Mouse (Mus musculus): ENCODE data around the gene Slc6a18. TPM values are rescaled to one million over a fixed set of nuclear protein-coding genes. Genes with fewer than 3 reads are reported as not detected.
A peak's percentile ranks its signal among the peaks of the same experiment; 100 is the strongest.
"Not testable (repeated sequence)": the region's sequence is repeated elsewhere in the genome, so short reads cannot be mapped to it uniquely, and the experiment has no call there.

Gene Slc6a18
- polyA plus RNA-seq, 1 experiment from 2014 or later, result not detected

DNA sequence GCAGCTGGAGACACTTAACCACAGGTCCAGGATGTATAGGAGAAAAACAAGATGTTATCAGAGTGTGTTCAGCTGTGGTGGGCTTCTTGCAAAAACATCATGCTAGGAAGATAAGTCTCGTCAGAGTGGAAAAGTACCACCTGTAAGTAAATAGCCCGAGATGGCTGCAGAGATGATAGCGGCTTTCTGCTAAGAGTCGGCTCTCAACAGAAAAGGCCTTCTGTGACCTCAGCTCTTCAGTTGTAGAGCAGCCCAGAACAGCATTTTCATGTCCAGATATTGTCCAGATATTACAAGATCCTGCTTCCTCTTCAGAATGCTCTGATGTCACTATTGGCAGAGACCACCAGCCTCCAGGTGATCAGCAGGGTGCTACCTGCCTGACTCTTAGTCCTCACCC, 25.7 kb upstream of the Slc6a18 start:
- WGBS, result 87% methylated on average over 4 of the region's 4 CpGs
- not testable (repeated sequence) for H3K4me3 ChIP-seq; H3K36me3 ChIP-seq; H3K4me1 ChIP-seq; H3K27ac ChIP-seq (replicated peaks); H3K9ac ChIP-seq (replicated peaks); H3K9me3 ChIP-seq; ATAC-seq (ENCODE audit: low FRiP score, low read depth); H3K27me3 ChIP-seq; H3K4me2 ChIP-seq (replicated peaks)

DNA sequence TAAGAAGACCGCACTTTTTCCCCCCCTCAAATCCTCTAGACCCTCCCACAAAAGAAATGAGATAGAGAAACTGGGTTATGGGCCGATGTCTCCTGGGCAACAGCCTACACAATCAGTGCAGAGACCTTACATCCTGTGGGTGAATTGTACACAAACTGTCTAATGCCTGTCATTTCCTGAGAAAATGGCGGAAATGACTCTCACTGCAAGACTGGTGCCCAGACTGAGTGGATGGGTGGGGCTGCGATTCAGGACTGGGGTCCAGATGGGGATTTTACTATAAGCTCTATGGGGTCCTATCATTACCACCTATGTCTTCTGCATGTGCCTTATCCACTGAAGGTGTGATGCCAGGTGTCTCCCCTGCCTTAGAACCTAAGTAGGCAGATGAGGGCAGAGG, 25.0 kb upstream of the Slc6a18 start:
- H3K36me3 ChIP-seq, result no peaks in the 10 kb centered on the region
- no peaks in the 10 kb centered on the region for H3K9me3 ChIP-seq
- no peak overlapping the region for H3K27ac ChIP-seq (replicated peaks)
- H3K4me1 ChIP-seq, result no peaks in the 10 kb centered on the region
- H3K4me2 ChIP-seq (replicated peaks), result no peak overlapping the region
- H3K9ac ChIP-seq (replicated peaks), result no peak overlapping the region
- ATAC-seq (ENCODE audit: low FRiP score, low read depth), result no peak
- H3K4me3 ChIP-seq, result no peak overlapping the region
- H3K27me3 ChIP-seq, result no peaks in the 10 kb centered on the region
- 90% methylated on average over 4 of the region's 4 CpGs for WGBS

DNA sequence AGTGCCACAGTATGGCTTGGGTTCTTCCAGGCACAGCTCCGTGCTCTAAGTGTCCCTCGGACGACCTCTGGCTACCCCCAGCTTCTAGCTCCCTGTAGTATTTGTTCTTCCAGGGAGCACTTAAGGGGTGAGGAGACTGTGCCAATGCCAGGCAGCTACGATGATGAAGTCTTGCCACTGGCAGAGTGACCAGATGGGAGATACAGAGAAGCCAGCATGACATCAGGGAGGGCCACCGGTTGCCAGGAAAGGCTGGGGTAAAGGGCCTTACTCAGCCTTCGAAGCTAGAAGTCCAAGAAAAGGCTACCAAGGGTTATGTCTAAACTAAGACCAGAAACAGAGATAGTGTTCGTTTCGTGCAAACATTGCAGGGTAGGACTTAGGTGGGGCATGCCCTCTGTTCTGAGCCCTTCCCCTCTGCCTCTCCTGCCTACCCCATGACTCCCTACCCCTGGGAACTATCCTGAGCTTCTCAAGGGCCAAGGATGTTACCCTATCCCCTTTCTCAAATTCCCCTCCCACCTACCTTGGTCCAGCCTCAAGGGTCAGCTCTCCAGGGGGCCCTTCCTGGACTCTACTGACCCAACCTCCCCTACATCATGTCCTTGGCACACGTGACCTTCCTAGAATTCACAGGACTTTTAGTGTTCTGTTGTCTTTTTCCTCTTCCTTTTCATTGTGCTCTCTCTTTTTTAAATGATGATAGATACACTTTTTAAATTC, 23.5 kb upstream of the Slc6a18 start:
- WGBS, result 84% methylated on average over 9 of the region's 9 CpGs

DNA sequence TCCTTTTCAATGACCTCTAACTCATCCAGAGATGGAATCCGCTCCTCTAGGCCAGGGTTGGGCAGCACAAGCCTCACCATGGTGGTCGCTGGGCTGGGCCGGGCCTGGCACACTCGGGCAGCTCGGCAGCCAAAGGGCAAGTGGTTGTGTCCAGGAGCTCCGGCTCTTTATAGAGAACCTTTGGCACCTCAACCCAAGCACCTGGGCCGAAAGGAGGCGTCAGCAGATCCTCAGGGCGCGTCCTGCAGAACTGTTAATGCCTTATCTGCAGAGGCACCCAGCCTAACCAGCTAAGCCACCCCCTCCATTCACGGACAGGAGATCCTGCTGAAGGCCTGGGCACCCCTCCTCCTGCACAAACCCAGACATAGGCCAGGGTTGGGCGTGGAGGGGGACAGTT, 22.7 kb upstream of the Slc6a18 start:
- H3K27me3 ChIP-seq, result no peaks in the 10 kb centered on the region
- no peak overlapping the region for H3K4me2 ChIP-seq (replicated peaks)
- ATAC-seq (ENCODE audit: low FRiP score, low read depth), result no peak
- no peaks in the 10 kb centered on the region for H3K36me3 ChIP-seq
- H3K9ac ChIP-seq (replicated peaks), result no peak overlapping the region
- H3K4me1 ChIP-seq, result no peaks in the 10 kb centered on the region
- H3K27ac ChIP-seq (replicated peaks), result no peak overlapping the region
- WGBS, result 91% methylated on average over 12 of the region's 12 CpGs
- H3K9me3 ChIP-seq, result no peaks in the 10 kb centered on the region
- H3K4me3 ChIP-seq, result no peak overlapping the region

More for the DNA sequence above, 23.5 kb upstream of the Slc6a18 start:
- H3K4me2 ChIP-seq (replicated peaks), result no peak overlapping the region
- H3K27ac ChIP-seq (replicated peaks), result no peak overlapping the region
- no peaks in the 10 kb centered on the region for H3K4me1 ChIP-seq
- H3K9ac ChIP-seq (replicated peaks), result no peak overlapping the region
- ATAC-seq (ENCODE audit: low FRiP score, low read depth), result no peak
- no peaks in the 10 kb centered on the region for H3K36me3 ChIP-seq
- no peak overlapping the region for H3K4me3 ChIP-seq
- H3K27me3 ChIP-seq, result no peaks in the 10 kb centered on the region
- no peaks in the 10 kb centered on the region for H3K9me3 ChIP-seq

DNA sequence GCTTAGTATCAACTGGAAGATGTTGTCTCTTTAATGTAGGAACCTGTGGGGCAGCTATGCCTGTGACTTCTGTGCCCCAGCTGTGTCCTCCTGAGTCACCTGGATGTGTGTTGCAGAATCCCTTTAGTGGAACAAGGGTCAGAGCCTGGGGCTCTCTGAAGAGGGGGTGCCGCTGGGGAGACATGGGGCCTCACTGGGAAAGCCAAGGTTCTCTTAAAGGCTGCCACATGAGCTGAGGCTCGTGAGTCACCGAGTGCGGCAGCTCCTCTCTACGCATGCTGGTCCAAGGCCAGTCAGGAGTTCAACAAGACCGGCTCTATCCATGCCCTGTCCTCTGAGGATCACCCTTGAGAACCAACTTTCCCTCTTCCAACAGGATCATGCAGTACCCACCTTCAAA, 21.9 kb upstream of the Slc6a18 start:
- no peak for ATAC-seq (ENCODE audit: low FRiP score, low read depth)
- H3K36me3 ChIP-seq, result no peaks in the 10 kb centered on the region
- no peak overlapping the region for H3K9ac ChIP-seq (replicated peaks)
- no peaks in the 10 kb centered on the region for H3K9me3 ChIP-seq
- H3K27me3 ChIP-seq, result no peaks in the 10 kb centered on the region
- H3K4me2 ChIP-seq (replicated peaks), result no peak overlapping the region
- 89% methylated on average over 6 of the region's 6 CpGs for WGBS
- no peak overlapping the region for H3K4me3 ChIP-seq
- H3K27ac ChIP-seq (replicated peaks), result no peak overlapping the region
- no peaks in the 10 kb centered on the region for H3K4me1 ChIP-seq

DNA sequence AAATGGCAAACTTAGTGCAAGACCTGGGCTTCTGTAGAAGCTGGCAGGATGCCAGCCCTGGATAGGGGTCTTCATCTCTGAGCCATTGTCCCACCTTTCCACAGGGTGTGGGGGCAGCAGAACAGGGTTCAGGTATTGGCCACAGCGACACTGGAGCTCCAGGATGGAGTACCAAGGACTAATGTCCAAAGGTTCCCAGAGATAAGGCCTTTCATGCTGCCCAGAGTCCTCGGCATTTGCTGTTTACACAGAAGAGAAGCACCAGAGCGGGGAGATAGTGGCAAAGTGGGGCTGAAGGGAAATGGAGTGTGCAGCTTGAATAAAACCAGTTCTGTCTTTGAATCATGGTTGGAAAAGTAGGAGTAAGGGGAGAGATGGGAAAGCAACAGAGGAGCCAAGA, 18.7 kb upstream of the Slc6a18 start:
- 75% methylated on average over 3 of the region's 3 CpGs for WGBS
- no peak for ATAC-seq (ENCODE audit: low FRiP score, low read depth)
- no peak overlapping the region for H3K27ac ChIP-seq (replicated peaks)

DNA sequence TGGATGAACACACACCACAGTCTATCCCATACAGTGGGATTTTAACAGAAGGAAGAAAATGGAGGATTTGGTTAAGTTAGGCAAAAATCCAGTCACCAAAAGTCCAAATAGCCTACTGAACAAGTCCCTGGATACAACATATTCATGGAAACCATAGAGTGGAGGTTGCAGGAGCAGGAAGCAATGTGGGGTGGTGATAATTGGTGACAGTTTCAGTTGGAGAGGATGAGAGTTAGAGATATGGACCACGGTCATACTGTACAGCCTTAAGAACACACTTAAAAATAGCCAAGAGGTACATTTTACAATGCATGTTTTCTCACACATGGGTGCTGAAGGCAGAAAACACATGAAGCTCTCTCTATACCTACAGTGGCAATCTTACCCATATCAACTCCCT, 17.1 kb upstream of the Slc6a18 start:
- H3K27ac ChIP-seq (replicated peaks), result no peak overlapping the region
- ATAC-seq (ENCODE audit: low FRiP score, low read depth), result no peak
- no peaks in the 10 kb centered on the region for H3K27me3 ChIP-seq
- H3K4me1 ChIP-seq, result 0 out of 2 replicates have a peak, but pooled peaks cover 2% of the 10 kb centered on the region
- no peaks in the 10 kb centered on the region for H3K9me3 ChIP-seq
- no peak overlapping the region for H3K4me2 ChIP-seq (replicated peaks)
- no peaks in the 10 kb centered on the region for H3K36me3 ChIP-seq
- 91% methylated on average over 1 of the region's 1 CpGs for WGBS
- H3K4me3 ChIP-seq, result no peak overlapping the region
- H3K9ac ChIP-seq (replicated peaks), result no peak overlapping the region

More for the DNA sequence above, 18.7 kb upstream of the Slc6a18 start:
- no peaks in the 10 kb centered on the region for H3K36me3 ChIP-seq
- H3K4me2 ChIP-seq (replicated peaks), result no peak overlapping the region
- 0 out of 2 replicates have a peak, but pooled peaks cover 2% of the 10 kb centered on the region for H3K4me1 ChIP-seq
- no peak overlapping the region for H3K4me3 ChIP-seq
- H3K27me3 ChIP-seq, result no peaks in the 10 kb centered on the region
- no peaks in the 10 kb centered on the region for H3K9me3 ChIP-seq
- no peak overlapping the region for H3K9ac ChIP-seq (replicated peaks)

DNA sequence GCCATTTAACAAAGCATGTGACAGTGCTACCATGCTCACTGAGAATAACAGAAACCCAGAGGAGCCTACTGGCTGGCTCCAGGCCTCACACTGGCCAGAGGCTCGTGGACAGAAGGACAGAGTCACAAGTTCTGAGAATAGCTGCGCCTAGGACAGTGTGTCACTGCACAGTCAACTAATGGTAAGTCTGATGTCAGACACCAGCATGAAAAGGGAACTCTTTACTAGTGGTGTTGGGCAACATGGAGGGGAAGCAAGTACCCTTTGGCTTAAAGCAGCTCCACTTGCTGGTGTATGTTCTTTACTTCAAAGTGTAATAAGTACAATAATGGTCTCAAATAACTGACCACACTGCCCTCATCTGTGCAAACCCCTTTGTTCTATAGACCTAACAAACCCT, 15.5 kb upstream of the Slc6a18 start:
- WGBS, result 71% methylated on average over 2 of the region's 2 CpGs
- Histone ChIP-seq H3K27me3 (no peaks in the 10 kb centered on the region), H3K4me3 (no peak overlapping the region)

DNA sequence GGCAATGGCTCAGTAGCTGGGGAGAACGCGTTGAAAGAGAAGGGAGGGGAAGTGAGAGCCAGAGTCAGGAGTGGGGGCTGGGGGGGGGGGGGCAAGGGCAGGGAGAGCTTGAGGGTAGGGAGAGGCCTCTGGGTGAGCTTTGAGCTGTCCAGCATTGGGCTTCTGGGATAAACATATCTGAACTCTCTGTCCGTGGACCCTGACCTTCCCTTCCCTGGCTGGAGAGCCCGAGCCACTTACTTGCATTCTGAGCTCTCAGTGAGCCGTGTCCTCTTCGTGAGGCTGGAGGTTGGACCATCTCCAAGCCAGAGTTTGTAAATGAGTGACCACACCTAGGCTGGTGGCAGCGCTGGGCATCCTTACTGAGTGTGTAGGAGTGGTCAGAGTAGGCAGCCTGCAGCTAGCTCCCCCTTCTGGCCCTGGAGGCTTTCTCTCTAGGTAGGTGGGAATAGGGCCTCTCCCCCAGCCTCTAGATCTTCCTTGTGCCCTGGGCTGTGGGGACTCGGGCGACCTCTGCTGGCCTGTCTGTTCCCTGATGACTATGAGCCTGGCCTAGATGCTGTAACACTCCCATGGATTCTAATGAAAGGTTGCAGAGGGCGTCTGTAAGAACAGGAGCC, 14.5 kb upstream of the Slc6a18 start:
- 31% methylated on average over 10 of the region's 10 CpGs for WGBS
- H3K9me3 ChIP-seq, result no peaks in the 10 kb centered on the region
- H3K4me2 ChIP-seq (replicated peaks), result no peak overlapping the region
- H3K4me3 ChIP-seq, result no peak overlapping the region
- H3K9ac ChIP-seq (replicated peaks), result no peak overlapping the region
- peak; percentile 87 for ATAC-seq (ENCODE audit: low FRiP score, low read depth)
- no peaks in the 10 kb centered on the region for H3K36me3 ChIP-seq
- H3K27ac ChIP-seq (replicated peaks), result no peak overlapping the region
- H3K4me1 ChIP-seq, result 0 out of 2 replicates have a peak, but pooled peaks cover 2% of the 10 kb centered on the region
- no peaks in the 10 kb centered on the region for H3K27me3 ChIP-seq

More for the DNA sequence above, 15.5 kb upstream of the Slc6a18 start:
- H3K4me2 ChIP-seq (replicated peaks), result no peak overlapping the region
- no peak overlapping the region for H3K9ac ChIP-seq (replicated peaks)
- no peaks in the 10 kb centered on the region for H3K36me3 ChIP-seq
- 0 out of 2 replicates have a peak, but pooled peaks cover 2% of the 10 kb centered on the region for H3K4me1 ChIP-seq
- ATAC-seq (ENCODE audit: low FRiP score, low read depth), result no peak
- no peak overlapping the region for H3K27ac ChIP-seq (replicated peaks)
- H3K9me3 ChIP-seq, result no peaks in the 10 kb centered on the region

DNA sequence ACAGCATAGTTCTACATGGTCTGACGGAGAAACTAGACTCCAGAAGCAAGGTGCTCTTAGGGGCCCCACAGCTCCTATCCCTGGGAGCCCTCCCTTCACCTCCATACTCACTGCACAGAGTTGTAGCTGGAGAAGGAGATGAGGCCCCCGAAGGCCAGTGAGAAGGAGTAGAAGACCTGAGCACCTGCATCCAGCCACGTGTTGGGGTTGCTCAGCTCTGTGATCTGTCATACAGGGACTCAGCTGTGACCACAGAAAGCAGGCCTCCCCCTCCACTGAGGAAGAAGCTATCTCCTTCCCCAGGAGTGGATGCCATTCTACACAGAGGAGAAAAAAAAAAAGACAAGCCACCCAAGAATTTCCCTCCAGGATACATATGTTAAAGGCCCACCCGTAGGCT, 11.1 kb upstream of the Slc6a18 start:
- no peak overlapping the region for H3K27ac ChIP-seq (replicated peaks)
- ATAC-seq (ENCODE audit: low FRiP score, low read depth), result no peak
- H3K4me3 ChIP-seq, result no peak overlapping the region
- WGBS, result 66% methylated on average over 4 of the region's 4 CpGs
- H3K9me3 ChIP-seq, result no peaks in the 10 kb centered on the region
- no peaks in the 10 kb centered on the region for H3K36me3 ChIP-seq
- no peaks in the 10 kb centered on the region for H3K27me3 ChIP-seq
- H3K9ac ChIP-seq (replicated peaks), result no peak overlapping the region
- H3K4me2 ChIP-seq (replicated peaks), result no peak overlapping the region
- 0 out of 2 replicates have a peak, but pooled peaks cover 2% of the 10 kb centered on the region for H3K4me1 ChIP-seq

DNA sequence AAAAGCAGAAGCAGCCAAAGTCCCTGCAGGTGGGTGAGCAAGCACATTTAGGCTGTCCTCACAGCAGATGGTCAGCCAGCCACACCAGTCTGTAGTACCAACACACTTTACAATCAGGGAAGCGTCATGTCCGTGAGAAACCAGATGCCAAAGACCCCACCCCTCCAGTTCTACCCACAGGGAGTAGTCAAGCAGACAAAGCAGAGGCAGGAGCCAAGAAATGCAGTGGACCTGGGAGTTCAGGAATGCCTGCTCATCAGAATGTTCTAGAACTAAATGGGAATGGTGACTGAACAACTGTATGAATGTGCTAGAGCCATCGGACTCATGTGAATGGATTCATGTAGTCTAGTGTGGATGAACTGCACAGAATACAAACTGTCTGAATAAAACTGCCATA, 9.8 kb upstream of the Slc6a18 start:
- Histone ChIP-seq H3K4me3 (no peak overlapping the region), H3K9ac (replicated peaks) (no peak overlapping the region), H3K4me1 (0 out of 2 replicates have a peak, but pooled peaks cover 2% of the 10 kb centered on the region), H3K36me3 (no peaks in the 10 kb centered on the region), H3K27me3 (no peaks in the 10 kb centered on the region), H3K9me3 (no peaks in the 10 kb centered on the region), H3K27ac (replicated peaks) (no peak overlapping the region), H3K4me2 (replicated peaks) (no peak overlapping the region)
- no peak for ATAC-seq (ENCODE audit: low FRiP score, low read depth)
- WGBS, result 77% methylated on average over 3 of the region's 3 CpGs

DNA sequence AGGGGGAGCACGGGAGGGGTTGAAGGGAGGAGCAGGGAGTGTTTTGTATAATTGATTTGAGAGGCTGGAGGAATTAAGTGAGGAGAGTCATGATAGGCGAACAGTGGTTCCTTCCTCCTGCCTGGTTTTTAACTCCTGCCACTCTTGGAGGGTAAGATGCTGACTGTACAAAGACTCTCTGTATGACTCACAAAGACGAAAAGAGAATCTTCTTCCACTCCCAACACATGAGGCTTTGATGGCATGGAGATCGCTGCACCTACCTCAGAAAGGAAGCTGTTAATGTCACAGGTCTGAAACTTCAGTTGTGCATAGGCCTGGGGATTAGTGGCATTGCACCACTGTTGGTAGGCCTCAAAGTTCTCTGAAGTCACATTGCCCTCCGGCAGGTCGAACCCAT, 7.7 kb upstream of the Slc6a18 start:
- Histone ChIP-seq H3K4me2 (replicated peaks) (no peak overlapping the region), H3K9me3 (no peaks in the 10 kb centered on the region), H3K36me3 (no peaks in the 10 kb centered on the region), H3K27me3 (no peaks in the 10 kb centered on the region), H3K27ac (replicated peaks) (no peak overlapping the region), H3K9ac (replicated peaks) (no peak overlapping the region), H3K4me1 (no peaks in the 10 kb centered on the region), H3K4me3 (no peak overlapping the region)
- WGBS, result 88% methylated on average over 6 of the region's 6 CpGs
- ATAC-seq (ENCODE audit: low FRiP score, low read depth), result no peak
